Comparison of ENCODE assay signal across 19 mouse cellular contexts in the genomic region with DNA sequence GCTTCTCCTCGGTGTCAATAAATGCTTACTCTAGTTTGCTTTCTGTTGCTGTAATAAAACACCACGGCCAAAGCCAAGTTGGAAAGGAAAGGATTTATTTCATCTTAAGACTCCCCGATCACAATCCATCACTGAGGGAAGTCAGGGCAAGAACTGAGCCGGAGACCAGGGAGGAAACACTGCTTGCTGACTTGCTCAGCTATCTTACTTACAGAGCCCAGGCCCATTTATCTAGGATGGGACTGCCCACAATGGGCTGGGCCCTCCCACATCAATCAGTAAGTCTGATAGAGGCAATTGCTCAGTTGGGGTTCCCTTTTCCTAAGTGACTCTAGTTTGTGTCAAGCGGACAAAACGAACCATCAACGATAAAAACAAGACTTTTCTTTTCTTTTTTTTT.
"Had no signal": no experiment of that assay in that cellular context is flagged by ENCODE, and none has a peak within 500 bp of the region (broad histone marks: within the 10 kb centered on the region; RNA-seq: fewer than 3 reads in every experiment).

No protein-coding gene starts in this region.

- H3K36me3 ChIP-seq: liver, embryonic 15.5 days; midbrain, embryonic 12.5 days; neural tube, embryonic 13.5 days; stomach, embryonic 15.5 days had no signal

- H3K9me3 ChIP-seq: liver, embryonic 15.5 days; midbrain, embryonic 12.5 days; neural tube, embryonic 13.5 days; stomach, embryonic 15.5 days had no signal

- H3K27me3 ChIP-seq: neural tube, embryonic 13.5 days; stomach, embryonic 15.5 days had no signal

- H3K4me2 ChIP-seq: liver, embryonic 15.5 days; lung, embryonic 14.5 days; midbrain, embryonic 12.5 days; neural tube, embryonic 13.5 days; stomach, embryonic 15.5 days had no signal

- H3K4me3 ChIP-seq: left cerebral cortex, adult 2 months; liver, embryonic 15.5 days; midbrain, embryonic 12.5 days; myocyte; neural tube, embryonic 13.5 days; stomach, embryonic 15.5 days had no signal

- H3K4me1 ChIP-seq: midbrain, embryonic 12.5 days; neural tube, embryonic 13.5 days; stomach, embryonic 15.5 days had no signal

- H3K27ac ChIP-seq: left cerebral cortex, adult 2 months; liver, embryonic 15.5 days; midbrain, embryonic 12.5 days; neural tube, embryonic 13.5 days; stomach, embryonic 15.5 days had no signal

- H3K9ac ChIP-seq: liver, embryonic 15.5 days; lung, embryonic 14.5 days; midbrain, embryonic 12.5 days; neural tube, embryonic 13.5 days; stomach, embryonic 15.5 days had no signal

- ATAC-seq: inflammation-experienced regulatory T-cells, adult 6 months; intestine, embryonic 16.5 days; lung, postnatal 0 days; midbrain, embryonic 16.5 days had no signal

- DNase-seq: kidney, adult 18-20 months; kidney, adult 9 months; kidney, postnatal 14 days; kidney, postnatal 4 days; lung, embryonic 14.5 days; retina, postnatal 1 day; right cerebral cortex, postnatal 25 days; spleen, adult 18-20 months; thymus, postnatal 25 days had no signal
